Mouse (Mus musculus): ENCODE results near the gene Olfr1217. TPM values are rescaled to one million over a fixed set of nuclear protein-coding genes. Genes with fewer than 3 reads are reported as not detected.

Olfr1217 gene
- not detected in 2 replicates for polyA plus RNA-seq (2012; rRNA removed)

DNA sequence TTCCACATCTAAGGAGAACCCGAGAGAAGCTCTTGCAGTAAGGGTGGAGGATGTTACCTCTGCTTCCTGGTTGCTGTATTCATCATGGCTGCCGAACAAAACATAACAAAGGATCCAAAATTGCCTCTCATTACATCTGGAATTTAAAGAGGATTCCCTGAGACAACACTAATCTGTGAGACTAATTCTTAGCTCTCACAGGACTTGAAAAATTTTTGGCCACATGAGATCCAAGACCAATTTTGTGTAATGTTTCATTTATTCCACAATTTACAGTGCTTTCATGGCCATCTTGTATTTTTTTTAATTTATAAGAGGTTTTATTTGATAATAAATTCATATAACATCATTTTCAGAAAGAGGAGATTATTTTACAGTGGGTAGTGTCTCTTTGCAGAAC is at the start of gene Olfr1217:
Gene Olfr1217 (minus strand): TSS at position 101 of the 400 bp plus-strand sequence.

DNA sequence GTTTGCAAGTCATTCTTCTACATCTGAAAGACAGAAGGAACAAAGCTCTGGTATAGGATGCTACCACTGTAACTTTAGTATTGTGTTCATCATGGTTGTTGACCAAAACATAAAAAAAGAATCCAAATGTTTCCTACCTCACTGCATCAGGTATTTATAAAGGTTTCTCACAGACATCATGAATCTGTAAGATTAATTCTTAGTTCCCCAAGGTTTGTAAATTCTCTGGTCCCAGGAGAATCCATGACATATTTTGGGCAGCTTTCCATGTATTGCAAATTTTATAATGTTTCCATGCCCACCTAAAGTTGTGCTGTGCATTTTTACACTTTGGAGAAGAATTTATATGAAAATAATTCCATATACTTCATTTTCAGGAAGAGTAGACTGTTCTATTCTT is 29.2 kb upstream of the Olfr1217 start, which contains the start of gene Olfr1218:
Gene Olfr1218 (minus strand): TSS at position 101 of the 400 bp plus-strand sequence.

DNA sequence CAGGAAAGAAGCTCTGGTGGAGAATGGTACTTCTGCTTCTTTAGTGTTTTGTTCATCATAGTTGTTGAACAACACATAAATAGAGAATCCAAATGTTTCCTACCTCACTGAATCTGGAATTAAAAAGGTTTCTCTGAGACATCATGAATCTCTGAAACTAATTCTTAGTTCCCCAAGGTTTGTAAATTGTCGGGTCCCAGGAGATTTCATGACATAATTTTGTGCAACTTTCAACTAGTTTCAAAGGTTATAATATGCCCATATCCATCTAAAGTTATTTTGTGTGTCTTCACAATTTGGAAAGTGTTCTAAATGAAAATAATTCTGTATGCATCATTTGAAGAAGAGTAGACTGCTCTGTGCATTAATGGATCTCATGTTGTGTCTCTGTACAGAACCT is 13.6 kb downstream of the Olfr1217 start, which contains the start of gene Olfr1216:
Gene Olfr1216 (minus strand): TSS at position 101 of the 400 bp plus-strand sequence.

DNA sequence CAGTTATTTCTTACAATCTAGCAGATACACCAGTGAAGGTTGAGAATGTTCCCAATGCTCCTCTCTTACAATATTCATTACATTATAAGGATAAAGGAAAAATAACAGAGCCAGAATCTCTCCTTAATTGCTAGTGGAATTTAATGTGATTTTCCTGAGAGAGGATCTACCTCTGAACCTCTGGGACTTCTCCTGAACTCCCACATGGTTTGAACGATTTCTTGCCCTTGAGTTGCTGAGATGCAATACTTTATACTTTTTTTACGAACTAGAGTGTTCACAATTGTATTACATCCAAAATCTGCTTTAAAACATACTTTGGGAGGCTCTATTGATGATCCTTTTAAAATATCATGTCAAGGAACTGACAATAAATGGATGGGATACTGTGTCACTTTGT is 25.0 kb downstream of the Olfr1217 start, which contains the start of gene Olfr1215:
Gene Olfr1215 (minus strand): TSS at position 101 of the 400 bp plus-strand sequence.

GRCm38 (mm10) chr2:88992553-88992952 is 39.3 kb downstream of the Olfr1217 start, which contains the start of gene Olfr1214:
Gene Olfr1214, minus strand, starts transcription at chr2:88992653.

DNA sequence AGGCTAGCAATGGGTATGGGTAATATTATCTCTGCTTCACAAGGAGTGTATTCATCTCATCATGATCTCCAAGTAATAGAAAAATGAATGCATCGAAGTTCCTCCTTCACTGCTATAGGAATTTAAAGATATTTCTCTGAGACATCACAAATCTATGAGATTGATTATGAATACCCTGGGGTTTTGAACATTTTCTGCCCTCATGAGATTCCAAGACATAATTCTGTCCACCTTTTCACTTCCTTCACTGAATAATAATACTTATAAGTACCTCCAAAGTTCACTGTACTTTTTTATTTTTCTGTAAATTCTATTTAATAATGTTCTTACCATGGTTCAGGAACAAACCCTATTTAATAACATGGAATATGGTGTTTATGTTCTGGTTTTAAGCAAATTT is 51.7 kb downstream of the Olfr1217 start, which contains the start of gene Gm13762:
Gene Gm13762 (minus strand): TSS at position 101 of the 400 bp plus-strand sequence.

Other genes starting within 250 kb of the Olfr1217 start
- not detected in 2 replicates for gene Olfr1201, start 239.0 kb downstream of the Olfr1217 start, polyA plus RNA-seq (2012; rRNA removed)
- not detected in 2 replicates for gene Olfr1202, start 217.6 kb downstream of the Olfr1217 start, polyA plus RNA-seq (2012; rRNA removed)
- gene Olfr1205, start 202.3 kb downstream of the Olfr1217 start, polyA plus RNA-seq (2012; rRNA removed): not detected in 2 replicates
- not detected in 2 replicates for gene Olfr1204, start 182.8 kb downstream of the Olfr1217 start, polyA plus RNA-seq (2012; rRNA removed)
- gene Olfr1206, start 168.8 kb downstream of the Olfr1217 start, polyA plus RNA-seq (2012; rRNA removed): not detected in 2 replicates
- gene Olfr1208, start 129.8 kb downstream of the Olfr1217 start, polyA plus RNA-seq (2012; rRNA removed): not detected in 2 replicates
- gene Olfr1209, start 116.9 kb downstream of the Olfr1217 start, polyA plus RNA-seq (2012; rRNA removed): not detected in 2 replicates
- gene Olfr1211, start 94.0 kb downstream of the Olfr1217 start, polyA plus RNA-seq (2012; rRNA removed): not detected in 2 replicates
- not detected in 2 replicates for gene Olfr1212, start 78.1 kb downstream of the Olfr1217 start, polyA plus RNA-seq (2012; rRNA removed)
- not detected in 2 replicates for gene Gm13762, start 51.8 kb downstream of the Olfr1217 start, polyA plus RNA-seq (2012; rRNA removed)
- gene Olfr1214, start 39.4 kb downstream of the Olfr1217 start, polyA plus RNA-seq (2012; rRNA removed): not detected in 2 replicates
- not detected in 2 replicates for gene Olfr1215, start 25.1 kb downstream of the Olfr1217 start, polyA plus RNA-seq (2012; rRNA removed)
- gene Olfr1216, start 13.7 kb downstream of the Olfr1217 start, polyA plus RNA-seq (2012; rRNA removed): not detected in 2 replicates
- not detected in 2 replicates for gene Olfr1218, start 29.1 kb upstream of the Olfr1217 start, polyA plus RNA-seq (2012; rRNA removed)
- gene Olfr1219, start 51.4 kb upstream of the Olfr1217 start, polyA plus RNA-seq (2012; rRNA removed): not detected in 2 replicates
- not detected in 2 replicates for gene Olfr1220, start 74.8 kb upstream of the Olfr1217 start, polyA plus RNA-seq (2012; rRNA removed)
- not detected in 2 replicates for gene Olfr1221, start 85.2 kb upstream of the Olfr1217 start, polyA plus RNA-seq (2012; rRNA removed)
- not detected in 2 replicates for gene Olfr1222, start 101.0 kb upstream of the Olfr1217 start, polyA plus RNA-seq (2012; rRNA removed)
- gene Olfr1223, start 119.5 kb upstream of the Olfr1217 start, polyA plus RNA-seq (2012; rRNA removed): not detected in 2 replicates
- gene Olfr1224-ps1, start 132.0 kb upstream of the Olfr1217 start, polyA plus RNA-seq (2012; rRNA removed): not detected in 2 replicates
- not detected in 2 replicates for gene Olfr1225, start 142.6 kb upstream of the Olfr1217 start, polyA plus RNA-seq (2012; rRNA removed)
- gene Olfr1226, start 168.0 kb upstream of the Olfr1217 start, polyA plus RNA-seq (2012; rRNA removed): not detected in 2 replicates
- gene Olfr1228, start 222.0 kb upstream of the Olfr1217 start, polyA plus RNA-seq (2012; rRNA removed): not detected in 2 replicates

Data from central nervous system, embryonic 11.5 days (tissue).